Mouse (Mus musculus) left cerebral cortex, postnatal 14 days (tissue): ENCODE measurements around the gene Ly6c1. TPM values are rescaled to one million over a fixed set of nuclear protein-coding genes. Genes with fewer than 3 reads are reported as not detected.
"Not testable (repeated sequence)": the region's sequence is repeated elsewhere in the genome, so short reads cannot be mapped to it uniquely, and the experiment has no call there.

Source experiments
- DNase-seq, 2 experiments: peaks; one replicate each; pipeline ENCODE4 v3.0.0; 2021 to 2022; ENCODE audit warnings: low spot score in 2 of 2, mixed read lengths in 1 of 2
- intact Hi-C: fragments of 180-260 bp; cut with DNase I; formaldehyde crosslinking; loops from one replicate; pipeline ENCODE4 v1.15.1; 2025
- long read RNA-seq, 2 experiments: library from polyadenylated mRNA; stranded (forward); transcript quantifications; one replicate each; pipeline ENCODE4 v2.0.0; 2021
- total RNA-seq, 2 experiments: library from RNA; stranded (reverse); gene quantifications; 2 replicates each; pipeline ENCODE4 v1.2.3; 2021

Ly6c1 gene
- 10 to 100 TPM; 45.4 to 62.2 TPM for total RNA-seq
- long read RNA-seq, experiment 1, transcript Ly6c1-201 (4 exons, 844 nt): major isoform, 10 of 17 reads
- long read RNA-seq, experiment 1, partial matches to known transcripts: 5 of 17 reads
- long read RNA-seq, experiment 1, other reads (novel, unspliced or antisense): 0 of 17 reads
- long read RNA-seq, experiment 2, transcript Ly6c1-201 (4 exons, 844 nt): major isoform, 10 of 19 reads
- long read RNA-seq, experiment 2, partial matches to known transcripts: 5 of 19 reads
- long read RNA-seq, experiment 2, other reads (novel, unspliced or antisense): 1 of 19 reads

DNA sequence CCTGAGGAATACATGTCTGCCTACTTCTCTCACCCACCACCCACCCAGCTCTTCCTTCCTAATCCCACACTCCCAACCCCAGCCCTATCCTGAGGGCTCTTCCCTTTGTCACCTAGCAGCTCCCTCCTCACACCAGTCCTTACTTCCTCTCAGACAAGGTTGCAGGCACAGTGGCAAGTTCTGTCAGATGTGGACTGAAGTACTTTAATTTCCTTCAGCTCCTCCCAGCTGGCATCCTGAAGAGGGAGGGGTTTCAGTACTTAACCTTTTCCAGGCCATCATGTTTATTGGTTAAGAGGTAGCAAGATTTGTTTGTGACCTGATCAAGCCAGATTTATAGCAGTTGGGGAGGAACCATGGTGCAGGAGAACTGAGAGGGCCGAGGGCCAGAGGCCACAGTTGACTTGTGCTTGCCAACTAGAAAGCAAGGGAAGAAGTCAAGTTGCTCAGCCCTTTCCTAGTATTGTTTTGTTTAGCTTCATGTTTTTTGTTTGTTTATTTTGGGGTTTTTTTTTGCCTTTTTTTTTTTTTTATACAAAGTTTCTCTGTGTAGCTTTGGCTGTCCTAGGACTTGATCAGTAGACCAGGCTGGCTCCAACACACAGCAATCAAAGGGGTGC lies at the start of gene Ly6c1:
Ly6c1 (minus strand) TSS at position 189 of the 620 bp plus-strand sequence.
- intact Hi-C loops, DNase-seq: not testable (repeated sequence)

DNA sequence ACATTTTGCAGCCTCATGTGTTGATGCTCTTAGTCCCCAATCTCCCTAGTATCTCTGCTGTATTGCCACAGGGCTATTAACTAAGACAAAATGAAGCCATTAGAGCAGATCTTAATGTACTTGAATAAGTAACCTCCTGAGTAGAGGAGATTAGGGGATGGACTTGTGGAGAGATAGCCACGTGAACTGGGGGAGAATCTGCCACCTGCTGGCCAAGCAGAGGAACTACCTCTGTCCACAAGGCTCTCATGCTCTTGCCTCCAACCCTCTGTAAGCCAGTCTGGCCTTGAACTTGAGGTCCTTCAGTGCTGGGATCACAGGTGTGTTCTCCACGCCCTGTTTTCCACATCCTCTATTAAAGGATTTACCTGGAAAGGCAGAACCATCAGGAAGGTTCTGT lies 39.4 kb upstream of the Ly6c1 start:
- DNase-seq, intact Hi-C loops: not testable (repeated sequence)

DNA sequence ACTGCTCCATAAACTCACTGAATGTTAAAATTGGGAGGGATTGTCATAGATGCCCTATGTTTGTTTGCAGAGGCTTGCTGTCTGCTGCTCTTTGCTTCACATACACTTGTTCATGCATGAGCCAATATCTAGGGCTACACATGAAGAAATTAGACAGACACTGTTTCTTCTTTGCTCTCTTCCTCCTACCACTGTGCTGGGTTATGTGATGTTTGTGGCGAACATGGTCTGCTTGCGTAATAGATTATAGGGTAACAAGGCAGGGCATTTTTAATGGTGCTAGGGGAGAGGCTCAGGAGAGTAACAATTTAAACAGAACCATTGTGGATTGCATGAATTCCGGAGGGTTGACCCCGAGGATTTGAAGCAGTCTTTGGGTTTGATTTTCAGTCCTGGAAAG lies 21.3 kb upstream of the Ly6c1 start:
- intact Hi-C loops: loop anchor here (10.0 kb wide), 2 partner anchors 65 to 145 kb away; no protein-coding TSS in a partner anchor
- no peak for DNase-seq

DNA sequence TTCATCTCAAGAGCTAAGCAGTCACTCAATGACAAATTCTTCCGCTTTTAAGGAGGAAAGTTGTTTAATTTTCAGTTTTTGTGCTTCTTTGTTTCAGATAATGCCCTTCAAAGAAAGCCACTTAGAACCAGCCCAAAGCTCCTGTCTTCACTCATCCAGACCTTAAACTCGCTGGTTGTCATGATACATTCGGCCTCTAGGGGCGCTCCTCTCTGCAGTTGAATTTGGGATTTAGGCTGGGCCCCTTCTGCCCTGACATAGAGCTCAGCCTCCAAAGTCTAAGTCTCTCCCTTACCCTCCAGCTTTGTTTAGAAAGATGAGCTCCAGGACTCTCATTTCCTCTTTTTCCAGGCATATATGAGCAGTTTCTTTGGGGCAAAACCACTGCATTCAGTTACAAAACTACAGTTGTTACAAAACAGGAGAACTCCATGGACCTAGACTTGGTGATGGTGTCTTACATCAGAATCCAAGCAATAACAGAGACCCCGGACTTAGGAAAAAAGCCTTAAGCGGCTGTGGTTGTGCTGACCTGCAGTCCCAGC lies 13.5 kb upstream of the Ly6c1 start:
- DNase-seq: peak; percentile 37 to 59
- intact Hi-C loops: loop anchor here (10.0 kb wide), 1 partner anchor 137 kb away; no protein-coding TSS in a partner anchor

DNA sequence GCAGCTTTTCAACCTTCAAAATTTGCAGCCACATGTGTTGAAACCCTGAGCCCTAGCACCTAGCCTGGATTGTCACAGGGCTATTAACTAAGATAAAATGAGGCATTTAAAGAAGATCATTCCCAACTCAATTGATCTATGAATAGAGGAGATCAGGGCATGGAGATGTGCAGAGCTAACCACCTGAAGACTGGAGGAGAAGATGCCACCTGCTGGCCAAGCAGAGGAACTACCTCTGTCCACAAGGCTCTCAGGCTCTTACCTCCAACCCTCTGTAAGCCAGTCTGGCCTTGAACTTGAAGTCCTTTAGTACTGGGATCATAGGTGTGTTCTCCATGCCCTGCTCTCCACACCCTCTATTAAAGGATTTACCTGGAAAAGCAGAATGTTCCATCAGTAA lies 11.9 kb upstream of the Ly6c1 start:
- intact Hi-C loops: loop anchor here (10.0 kb wide), 1 partner anchor 136 kb away; no protein-coding TSS in a partner anchor
- peak; percentile 9 to 34 for DNase-seq

DNA sequence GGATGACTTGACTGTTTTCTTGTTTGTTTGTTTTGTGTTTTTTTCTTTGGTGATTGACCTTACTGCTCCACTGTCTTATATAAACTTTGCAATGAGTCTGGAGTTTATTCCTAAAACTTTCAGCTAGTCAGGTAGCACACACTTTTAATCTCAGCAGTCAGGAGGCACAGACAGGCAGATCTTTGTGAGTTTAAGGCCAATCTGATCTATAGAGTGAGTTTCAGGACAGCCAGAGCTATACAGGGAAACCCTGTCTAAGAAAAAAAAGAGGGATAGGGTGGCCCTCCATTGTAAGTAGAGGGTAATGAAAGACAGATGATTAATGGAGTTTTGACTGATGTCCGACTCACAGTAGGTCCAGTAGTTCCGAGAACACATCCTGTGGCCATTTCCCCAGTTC lies 7.4 kb upstream of the Ly6c1 start:
- intact Hi-C loops: no loop called here
- no peak for DNase-seq

DNA sequence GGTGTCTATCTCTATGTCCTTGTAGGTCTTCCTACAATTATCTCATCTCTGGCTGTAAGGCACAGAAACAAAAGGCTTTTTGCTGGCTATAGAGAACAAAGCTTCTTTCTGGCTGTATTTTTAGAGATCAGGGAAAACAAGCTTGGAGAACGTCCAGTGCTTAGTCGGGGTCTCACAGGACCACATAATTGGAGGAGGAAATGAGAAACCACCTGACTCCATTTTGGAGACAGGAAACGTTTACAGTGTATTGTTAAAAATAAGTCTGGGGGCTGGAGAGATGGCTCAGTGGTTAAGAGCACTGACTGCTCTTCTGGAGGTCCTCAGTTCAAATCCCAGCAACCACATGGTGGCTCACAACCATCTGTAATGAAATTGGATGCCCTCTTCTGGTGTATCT lies 6.8 kb upstream of the Ly6c1 start:
- intact Hi-C loops, DNase-seq: not testable (repeated sequence)

DNA sequence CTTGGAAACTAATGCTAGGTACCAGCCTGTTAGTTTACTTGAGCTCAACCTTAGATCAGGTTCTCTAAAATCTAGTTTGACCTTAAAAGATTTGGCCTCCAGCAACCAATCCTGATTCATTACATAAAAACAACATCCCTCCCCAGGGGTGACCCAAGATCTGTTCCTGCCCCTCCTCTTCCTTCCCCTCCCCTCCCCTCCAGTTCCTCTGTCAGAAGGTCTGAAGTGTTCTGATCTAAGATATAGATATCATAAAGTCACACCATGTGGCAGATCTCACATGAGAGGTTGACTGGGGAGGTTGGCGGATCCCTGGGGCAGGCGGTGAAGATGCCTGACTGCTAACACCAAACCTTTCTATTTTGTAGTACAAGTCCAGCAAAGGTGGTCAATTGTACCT lies 3.8 kb upstream of the Ly6c1 start:
- intact Hi-C loops, DNase-seq: not testable (repeated sequence)

DNA sequence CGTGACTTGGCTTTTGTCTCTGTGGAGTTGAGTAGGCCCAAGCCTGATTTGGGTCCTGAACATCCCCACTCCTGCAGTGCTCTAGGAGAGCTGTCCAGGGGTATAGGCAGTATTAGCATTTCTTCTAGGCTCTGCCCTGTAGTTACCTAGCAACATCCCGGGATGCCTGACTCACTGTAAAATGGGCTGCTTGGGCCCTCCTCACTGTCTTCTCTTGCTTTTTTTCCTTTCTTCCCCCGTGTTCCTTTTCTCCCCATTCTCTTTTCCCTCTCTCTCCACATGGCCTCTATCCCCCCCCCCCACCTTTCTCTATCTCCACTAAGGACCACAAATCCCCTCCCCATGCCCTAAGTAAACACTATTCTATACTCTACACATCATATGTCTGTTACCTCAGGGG lies 2.5 kb upstream of the Ly6c1 start:
- DNase-seq, intact Hi-C loops: not testable (repeated sequence)

DNA sequence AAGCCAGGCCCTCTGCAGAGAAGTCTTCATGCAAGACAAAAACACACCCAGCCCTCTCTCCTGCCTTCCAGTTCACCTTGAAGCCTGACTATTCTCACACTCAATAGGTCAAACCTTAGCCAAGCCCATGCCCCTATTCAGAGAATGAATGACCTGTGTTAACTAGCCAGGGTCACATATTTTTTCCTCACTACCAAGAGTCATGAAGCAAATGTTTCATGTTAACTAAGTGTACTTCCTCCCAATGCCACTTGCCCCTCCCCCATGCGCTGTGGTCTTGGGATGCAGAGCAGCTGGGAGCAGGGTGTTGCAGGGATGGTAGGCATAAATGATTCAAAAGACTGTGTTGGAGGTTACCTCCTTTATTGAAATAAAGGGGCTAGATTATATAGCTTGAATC lies 2.0 kb upstream of the Ly6c1 start:
- intact Hi-C loops, DNase-seq: not testable (repeated sequence)

DNA sequence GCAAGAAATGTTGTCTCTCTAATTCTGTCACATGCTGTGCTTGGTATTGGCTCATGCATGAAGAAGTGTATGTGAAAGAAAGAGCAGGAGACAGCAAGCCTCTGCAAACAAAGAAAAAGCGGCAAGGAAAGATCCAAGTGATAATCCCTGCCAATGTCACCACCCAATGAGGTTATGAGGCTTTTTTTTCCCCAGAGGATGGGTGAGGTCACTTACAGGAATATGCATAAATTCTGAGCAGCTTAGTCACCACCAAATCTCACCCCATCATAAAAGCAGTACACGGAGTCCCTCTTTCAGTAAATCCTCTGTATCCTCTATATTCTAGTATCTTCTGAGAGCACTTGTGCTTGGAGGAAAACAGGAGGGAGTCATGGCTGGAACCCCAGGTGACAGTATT lies 1.2 kb upstream of the Ly6c1 start:
- DNase-seq, intact Hi-C loops: not testable (repeated sequence)

DNA sequence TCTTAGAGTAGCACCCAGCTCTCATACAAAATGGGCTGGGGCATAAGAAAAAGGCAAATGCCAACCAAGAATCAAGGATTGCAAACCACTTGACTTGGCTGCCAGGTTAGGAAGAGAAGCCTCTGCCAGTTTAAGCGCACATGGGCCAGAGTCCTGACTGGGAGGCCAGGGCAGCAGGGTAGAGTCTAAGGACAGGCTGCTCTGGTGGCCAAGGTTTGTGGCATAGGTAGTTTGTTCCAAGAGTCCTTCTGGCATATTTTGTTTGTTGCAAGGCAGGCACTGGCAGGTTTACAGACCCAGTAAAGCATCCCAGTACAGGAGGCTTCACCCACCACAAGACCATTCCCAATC lies 685 bp downstream of the Ly6c1 start:
- intact Hi-C loops, DNase-seq: not testable (repeated sequence)

DNA sequence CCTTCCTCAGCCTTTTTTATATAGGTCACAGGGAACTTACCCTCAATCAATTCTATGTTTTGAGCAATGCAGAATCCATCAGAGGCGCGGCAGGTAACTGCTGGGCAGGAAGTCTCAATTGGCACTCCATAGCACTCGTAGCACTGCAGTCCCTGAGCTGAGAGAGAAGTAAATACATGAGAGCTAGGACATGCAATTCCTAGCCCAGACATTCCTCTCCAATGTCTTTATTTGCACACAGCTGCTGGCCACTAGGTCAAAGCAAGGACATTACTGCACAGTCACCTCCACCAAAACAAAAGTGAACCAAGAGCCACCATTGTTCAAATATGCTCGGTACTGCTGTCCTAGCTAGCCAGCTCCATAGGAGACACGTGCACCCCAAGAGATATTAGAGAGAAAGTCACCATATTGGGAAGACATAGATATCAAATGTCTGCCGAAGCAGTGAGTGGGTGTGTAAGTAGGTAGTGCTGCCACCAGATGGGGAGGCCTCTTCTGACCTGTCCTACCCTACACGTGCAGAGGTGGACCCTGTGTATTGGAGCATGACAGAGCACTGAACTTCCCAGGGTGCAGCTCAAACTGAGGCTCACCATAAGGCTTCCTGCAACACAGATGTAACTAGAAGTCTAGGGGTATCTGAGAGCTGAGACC lies 1.2 kb downstream of the Ly6c1 start:
- intact Hi-C loops, DNase-seq: not testable (repeated sequence)

DNA sequence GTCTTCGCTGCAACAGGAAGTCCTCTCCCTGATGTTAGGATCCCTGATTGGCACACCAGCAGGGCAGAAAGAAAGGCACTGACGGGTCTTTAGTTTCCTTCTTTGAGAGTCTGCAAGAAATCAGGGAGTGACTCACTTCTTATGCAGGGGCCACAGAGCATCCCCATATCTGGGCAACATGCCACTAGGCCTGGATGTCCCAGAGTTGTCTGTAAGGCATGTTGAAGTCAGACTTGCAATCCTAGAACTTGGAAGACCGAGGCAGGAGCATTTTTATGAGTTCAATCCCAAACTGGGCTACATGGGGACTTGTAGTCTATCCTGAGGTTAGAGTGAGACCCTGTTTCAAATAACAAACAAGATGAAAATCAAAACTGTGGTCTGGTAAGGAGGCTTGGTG lies 3.1 kb downstream of the Ly6c1 start:
- DNase-seq, intact Hi-C loops: not testable (repeated sequence)

DNA sequence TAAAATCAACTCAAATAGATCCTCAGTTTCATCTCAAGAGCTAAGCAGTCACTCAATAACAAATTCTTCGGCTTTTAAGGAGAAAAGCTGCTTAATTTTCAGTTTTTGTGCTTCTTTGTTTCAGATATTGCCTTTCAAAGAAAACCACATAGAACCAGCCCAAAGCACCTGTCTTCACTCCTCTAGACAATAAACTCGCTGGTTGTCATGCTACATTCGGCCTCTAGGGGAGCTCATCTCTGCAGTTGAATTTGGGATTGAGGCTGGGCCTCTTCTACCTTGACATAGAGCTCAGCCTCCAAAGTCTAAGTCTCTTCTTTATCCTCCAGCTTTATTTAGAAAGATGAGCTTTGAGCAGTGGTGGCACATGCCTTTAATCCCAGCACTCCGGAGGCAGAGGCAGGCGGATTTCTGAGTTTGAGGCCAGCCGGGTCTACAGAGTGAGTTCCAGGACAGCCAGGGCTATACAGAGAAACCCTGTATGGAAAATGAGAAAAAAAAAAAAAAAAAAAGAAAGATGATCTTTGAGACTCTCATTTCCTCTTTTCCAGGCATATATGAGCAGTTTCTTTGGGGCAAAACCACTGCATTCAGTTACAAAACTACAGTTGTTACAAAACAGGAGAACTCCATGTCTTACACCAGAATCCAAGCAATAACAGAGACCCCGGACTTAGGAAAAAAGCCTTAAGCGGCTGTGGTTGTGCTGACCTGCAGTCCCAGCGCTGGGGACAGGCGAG lies 27.4 kb downstream of the Ly6c1 start:
- DNase-seq, intact Hi-C loops: not testable (repeated sequence)

DNA sequence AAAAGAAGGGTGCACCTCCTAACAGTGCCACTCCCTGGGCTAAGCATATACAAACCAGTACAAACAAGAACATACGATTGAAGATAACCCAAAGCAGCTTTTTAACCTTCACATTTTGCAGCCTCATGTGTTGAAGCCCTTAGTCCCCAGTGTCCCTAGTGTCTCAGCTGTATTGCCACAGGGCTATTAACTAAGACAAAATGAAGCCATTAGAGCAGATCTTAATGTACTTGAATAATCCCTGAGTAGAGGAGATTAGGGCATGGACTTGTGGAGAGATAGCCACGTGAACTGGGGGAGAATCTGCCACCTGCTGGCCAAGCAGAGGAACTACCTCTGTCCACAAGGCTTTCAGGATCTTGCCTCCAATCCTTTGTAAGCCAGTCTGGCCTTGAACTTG lies 29.2 kb downstream of the Ly6c1 start:
- intact Hi-C loops, DNase-seq: not testable (repeated sequence)
